7 mouse cellular contexts compared by ENCODE assay signal in genomic region chr10:10320364-10321083, GRCm38 (mm10).
DNase-seq lines count a peak whose midpoint lies in the region; ATAC-seq lines count a peak whose summit lies in the region.

No protein-coding gene starts in this region.

- DNase-seq in left cerebral cortex, postnatal 25 days (ENCODE audit: low spot score in 2 of 2): peak; percentile 34 to 63
- DNase-seq in left cerebral cortex, postnatal 10 days (ENCODE audit: extremely low spot score in 1 of 2, low spot score in 2 of 2): no peak
- DNase-seq in embryonic facial prominence, embryonic 10.5 days (ENCODE audit: low spot score): no peak
- no peak for DNase-seq in hindbrain, embryonic 14.5 days (ENCODE audit: low spot score)
- no peak for DNase-seq in adrenal gland, postnatal 36 days
- no peak for DNase-seq in gastrocnemius, adult 8-10 months (ENCODE audit: low spot score in 2 of 2)

- intact Hi-C loops in left cerebral cortex, postnatal 25 days (cut with DNase I): loop anchor here (2.0 to 5.0 kb wide), 5 partner anchors 68 to 528 kb away; partner anchors contain the start of gene Stxbp5
- intact Hi-C loops in left cerebral cortex, postnatal 10 days (cut with DNase I): loop anchor here (2.0 kb wide), 1 partner anchor 506 kb away; no protein-coding TSS in a partner anchor

- H3K4me3 ChIP-seq in embryonic facial prominence, embryonic 10.5 days: peak overlapping the region; percentile 38; the same call in 1 of the 2 replicates
- peak overlapping the region; percentile 16; the same call in 1 of the 2 replicates for H3K4me3 ChIP-seq in hindbrain, embryonic 14.5 days (replicated peaks; ENCODE audit: low read length)
- H3K4me3 ChIP-seq in midbrain, embryonic 16.5 days (ENCODE audit: low read depth, low read length): peak overlapping the region; percentile 31

- H3K27me3 ChIP-seq in embryonic facial prominence, embryonic 10.5 days (replicated peaks; ENCODE audit: low read depth, poor library complexity, severe bottlenecking): no peaks in the 10 kb centered on the region
- no peaks in the 10 kb centered on the region for H3K27me3 ChIP-seq in hindbrain, embryonic 14.5 days (ENCODE audit: control insufficient read depth, insufficient read depth, low read length)
- no peaks in the 10 kb centered on the region for H3K27me3 ChIP-seq in midbrain, embryonic 16.5 days (ENCODE audit: control insufficient read depth, insufficient read depth, low read depth, low read length)

- no peak overlapping the region for H3K9ac ChIP-seq in hindbrain, embryonic 14.5 days
- 0 out of 2 replicates have a peak overlapping the region, but pooled peaks have one; percentile 7 for H3K9ac ChIP-seq in midbrain, embryonic 16.5 days (ENCODE audit: low read depth, low read length)

- H3K36me3 ChIP-seq in embryonic facial prominence, embryonic 10.5 days (replicated peaks): no peaks in the 10 kb centered on the region
- H3K36me3 ChIP-seq in hindbrain, embryonic 14.5 days (replicated peaks; ENCODE audit: control insufficient read depth, insufficient read depth): no peaks in the 10 kb centered on the region
- H3K36me3 ChIP-seq in midbrain, embryonic 16.5 days (ENCODE audit: control insufficient read depth, insufficient read depth, low read length): no peaks in the 10 kb centered on the region

- H3K9me3 ChIP-seq in embryonic facial prominence, embryonic 10.5 days: no peaks in the 10 kb centered on the region
- H3K9me3 ChIP-seq in hindbrain, embryonic 14.5 days (ENCODE audit: control insufficient read depth, low read length): no peaks in the 10 kb centered on the region
- no peaks in the 10 kb centered on the region for H3K9me3 ChIP-seq in midbrain, embryonic 16.5 days (replicated peaks; ENCODE audit: control insufficient read depth, low read length, poor library complexity, severe bottlenecking)

- peaks cover 10% of the 10 kb centered on the region; the same call in 1 of the 2 replicates for H3K4me1 ChIP-seq in embryonic facial prominence, embryonic 10.5 days
- no peaks in the 10 kb centered on the region; the same call in 1 of the 2 replicates for H3K4me1 ChIP-seq in hindbrain, embryonic 14.5 days (replicated peaks; ENCODE audit: control insufficient read depth, insufficient read depth, low read length)
- peaks cover 6% of the 10 kb centered on the region for H3K4me1 ChIP-seq in midbrain, embryonic 16.5 days (ENCODE audit: control insufficient read depth, insufficient read depth, low read length)

- peak; percentile 28; the same call in 1 of the 2 replicates for ATAC-seq in hindbrain, embryonic 14.5 days (ENCODE audit: low FRiP score)
- peak; percentile 55 for ATAC-seq in midbrain, embryonic 16.5 days

- H3K4me2 ChIP-seq in hindbrain, embryonic 14.5 days (replicated peaks): peak overlapping the region; percentile 49
- H3K4me2 ChIP-seq in midbrain, embryonic 16.5 days (ENCODE audit: low read length): peak overlapping the region; percentile 70

- WGBS in embryonic facial prominence, embryonic 10.5 days: 45% methylated on average over 10 of the region's 10 CpGs
- WGBS in hindbrain, embryonic 14.5 days: 41% methylated on average over 10 of the region's 10 CpGs
- WGBS in midbrain, embryonic 16.5 days: 26% methylated on average over 10 of the region's 10 CpGs

- no peak overlapping the region for H3K27ac ChIP-seq in embryonic facial prominence, embryonic 10.5 days (replicated peaks)
- no peak overlapping the region for H3K27ac ChIP-seq in hindbrain, embryonic 14.5 days
- H3K27ac ChIP-seq in midbrain, embryonic 16.5 days (ENCODE audit: low read length): no peak overlapping the region

Comparison
In these comparisons a context has a peak if more than half of its experiments do, and no peak if none do; other contexts are left out.
1. DNase-seq: peak in left cerebral cortex, postnatal 25 days (2 of 2); none in left cerebral cortex, postnatal 10 days (0 of 2), embryonic facial prominence, embryonic 10.5 days (single experiment), hindbrain, embryonic 14.5 days (single experiment), adrenal gland, postnatal 36 days (0 of 2) and gastrocnemius, adult 8-10 months (0 of 2).
2. Peak in every context shown above with its lines, with median percentiles within 50 percentile points of each other: H3K4me3 ChIP-seq.